Mouse (Mus musculus): Measurements from ENCODE around the gene Slc11a1. TPM values are rescaled to one million over a fixed set of nuclear protein-coding genes. Genes with fewer than 3 reads are reported as not detected.
A peak's percentile ranks its signal among the peaks of the same experiment; 100 is the strongest.

Gene Slc11a1
- total and polyA plus RNA-seq, 2 experiments from 2014 or later: 1.8 to 2.5 TPM

DNA sequence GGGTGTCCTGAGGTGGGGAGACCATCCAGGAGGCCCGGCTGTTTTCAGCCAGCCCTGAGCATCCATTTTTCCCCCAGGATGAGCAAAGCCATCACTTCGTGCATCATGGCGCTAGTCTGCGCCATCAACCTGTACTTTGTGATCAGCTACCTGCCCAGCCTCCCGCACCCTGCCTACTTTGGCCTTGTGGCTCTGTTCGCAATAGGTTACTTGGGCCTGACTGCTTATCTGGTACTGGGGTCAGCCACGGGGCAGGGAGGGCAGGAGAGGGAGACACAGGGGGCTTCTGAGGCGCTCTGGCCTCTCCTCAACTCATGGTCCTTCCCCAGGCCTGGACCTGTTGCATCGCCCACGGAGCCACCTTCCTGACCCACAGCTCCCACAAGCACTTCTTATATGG lies 10.1 kb downstream of the Slc11a1 start:
- Histone ChIP-seq H3K4me2 (ENCODE audit: low read depth, low read length) (no peak overlapping the region), H3K36me3 (replicated peaks; ENCODE audit: control insufficient read depth, insufficient read depth, low read length) (no peaks in the 10 kb centered on the region)

DNA sequence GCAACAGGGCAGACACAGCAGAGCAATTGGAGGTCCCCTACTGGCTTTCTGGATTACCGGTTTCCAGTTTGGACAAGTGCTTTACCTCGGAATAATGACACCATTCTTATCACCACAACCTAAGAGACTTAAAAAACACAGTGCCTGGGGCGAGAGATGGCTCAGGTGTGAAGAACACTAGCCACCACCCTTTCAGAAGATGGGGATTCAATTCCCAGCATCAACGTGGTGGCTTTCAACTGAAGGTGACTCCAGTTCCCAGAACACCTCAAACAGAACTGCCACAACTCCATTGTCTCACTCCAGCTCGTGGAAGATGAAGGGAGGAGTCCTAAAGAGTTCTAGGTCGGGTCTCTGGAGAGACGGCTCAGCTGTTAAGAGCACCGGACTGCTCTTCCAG lies 10.5 kb downstream of the Slc11a1 start:
- Histone ChIP-seq H3K36me3 (replicated peaks; ENCODE audit: control insufficient read depth, insufficient read depth, low read length) (no peaks in the 10 kb centered on the region), H3K4me1 (ENCODE audit: control insufficient read depth, insufficient read depth) (0 out of 2 replicates have a peak, but pooled peaks cover 9% of the 10 kb centered on the region)
- ATAC-seq (ENCODE audit: insufficient read depth, low read depth): no peak

More for the DNA sequence above, 10.1 kb downstream of the Slc11a1 start:
- WGBS: 92% methylated on average over 10 of the region's 10 CpGs
- 0 out of 2 replicates have a peak, but pooled peaks cover 7% of the 10 kb centered on the region for H3K4me1 ChIP-seq (ENCODE audit: control insufficient read depth, insufficient read depth)
- no peak overlapping the region for H3K4me3 ChIP-seq (ENCODE audit: low read depth, low read length)
- no peaks in the 10 kb centered on the region for H3K9me3 ChIP-seq (replicated peaks; ENCODE audit: control insufficient read depth, low read length)
- ATAC-seq (ENCODE audit: insufficient read depth, low read depth): no peak
- H3K27ac ChIP-seq (ENCODE audit: low read depth): no peak overlapping the region
- no peak for DNase-seq (ENCODE audit: low spot score)
- H3K27me3 ChIP-seq (ENCODE audit: control insufficient read depth, insufficient read depth, low read length): no peaks in the 10 kb centered on the region
- TF ChIP-seq EP300 (IDR thresholded peaks at IDR 0.05; ENCODE audit: low read depth) (no peak), CTCF (IDR thresholded peaks at IDR 0.05; ENCODE audit: low read depth) (no peak)
- no peak overlapping the region for H3K9ac ChIP-seq (replicated peaks; ENCODE audit: low read depth, low read length)

DNA sequence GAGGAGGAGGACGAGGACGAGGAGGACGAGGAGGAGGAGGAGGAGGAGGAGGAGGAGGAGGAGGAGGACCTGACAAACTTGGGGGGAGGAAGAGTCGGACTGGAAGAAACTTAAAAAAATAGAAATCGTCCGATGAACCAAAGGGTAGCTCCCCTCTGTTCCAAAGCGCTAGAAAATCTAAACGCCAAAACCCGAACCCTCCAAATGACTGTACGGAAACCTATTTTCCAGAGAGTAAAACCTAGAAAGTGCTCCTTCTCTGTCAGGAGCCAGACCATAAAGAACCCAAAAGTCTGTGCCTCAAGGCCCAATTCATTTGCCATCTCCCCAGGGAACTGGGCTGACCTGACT lies 11.3 kb downstream of the Slc11a1 start:
- peak overlapping the region; percentile 69 for H3K9ac ChIP-seq (replicated peaks; ENCODE audit: low read depth, low read length)
- WGBS: 60% methylated on average over 7 of the region's 10 CpGs
- H3K4me3 ChIP-seq (ENCODE audit: low read depth, low read length): peak overlapping the region; percentile 54
- H3K4me1 ChIP-seq (ENCODE audit: control insufficient read depth, insufficient read depth): 0 out of 2 replicates have a peak, but pooled peaks cover 13% of the 10 kb centered on the region
- H3K36me3 ChIP-seq (replicated peaks; ENCODE audit: control insufficient read depth, insufficient read depth, low read length): no peaks in the 10 kb centered on the region
- no peaks in the 10 kb centered on the region for H3K27me3 ChIP-seq (ENCODE audit: control insufficient read depth, insufficient read depth, low read length)
- H3K4me2 ChIP-seq (ENCODE audit: low read depth, low read length): peak overlapping the region; percentile 58
- H3K27ac ChIP-seq (ENCODE audit: low read depth): peak overlapping the region; percentile 98
- ATAC-seq (ENCODE audit: insufficient read depth, low read depth): no peak
- H3K9me3 ChIP-seq (replicated peaks; ENCODE audit: control insufficient read depth, low read length): no peaks in the 10 kb centered on the region
- TF ChIP-seq CTCF (IDR thresholded peaks at IDR 0.05; ENCODE audit: low read depth): no peak
- TF ChIP-seq EP300 (IDR thresholded peaks at IDR 0.05; ENCODE audit: low read depth): no peak
- DNase-seq (ENCODE audit: low spot score): no peak

More for the DNA sequence above, 10.5 kb downstream of the Slc11a1 start:
- WGBS: 73% methylated on average over 8 of the region's 8 CpGs
- H3K4me2 ChIP-seq (ENCODE audit: low read depth, low read length): no peak overlapping the region
- no peaks in the 10 kb centered on the region for H3K9me3 ChIP-seq (replicated peaks; ENCODE audit: control insufficient read depth, low read length)
- no peak for DNase-seq (ENCODE audit: low spot score)
- no peaks in the 10 kb centered on the region for H3K27me3 ChIP-seq (ENCODE audit: control insufficient read depth, insufficient read depth, low read length)
- no peak overlapping the region for H3K27ac ChIP-seq (ENCODE audit: low read depth)
- H3K4me3 ChIP-seq (ENCODE audit: low read depth, low read length): no peak overlapping the region
- TF ChIP-seq EP300 (IDR thresholded peaks at IDR 0.05; ENCODE audit: low read depth) (no peak), CTCF (IDR thresholded peaks at IDR 0.05; ENCODE audit: low read depth) (no peak)
- H3K9ac ChIP-seq (replicated peaks; ENCODE audit: low read depth, low read length): no peak overlapping the region

DNA sequence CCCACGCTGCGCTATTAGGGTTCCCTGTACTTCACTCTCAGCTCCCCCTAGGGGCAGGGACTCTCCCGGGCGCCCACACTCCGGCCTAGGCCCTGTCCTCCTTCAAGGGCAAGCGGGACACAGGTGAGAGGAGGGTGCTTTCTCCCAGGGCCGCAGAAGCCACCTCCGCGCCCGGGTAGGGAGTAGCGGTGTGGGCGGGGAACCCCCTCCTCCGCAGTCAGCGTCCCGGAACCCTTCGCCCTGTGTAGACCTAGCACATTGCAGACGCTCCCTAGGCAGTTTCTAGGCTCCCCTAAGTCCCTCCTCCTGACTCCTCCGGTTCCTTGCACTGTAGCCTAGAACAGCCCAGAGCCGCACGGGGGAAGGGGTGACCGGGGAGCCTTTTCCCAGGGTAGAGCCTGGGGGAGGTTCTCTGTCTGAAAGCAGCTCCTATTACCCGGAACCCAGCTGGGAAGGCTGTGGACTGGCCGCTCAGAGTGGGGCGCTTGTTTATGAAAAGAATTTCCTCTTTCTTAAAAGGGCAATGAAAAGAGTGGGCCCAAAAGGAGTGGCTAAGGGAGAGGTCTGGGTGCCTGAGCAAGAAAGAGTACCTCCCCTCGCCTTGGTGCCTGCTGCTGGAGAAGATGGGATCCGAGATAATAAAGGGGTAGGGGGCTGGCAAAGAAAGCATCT lies 11.9 kb downstream of the Slc11a1 start:
- Histone ChIP-seq H3K9me3 (replicated peaks; ENCODE audit: control insufficient read depth, low read length) (no peaks in the 10 kb centered on the region), H3K4me1 (ENCODE audit: control insufficient read depth, insufficient read depth) (0 out of 2 replicates have a peak, but pooled peaks cover 13% of the 10 kb centered on the region), H3K9ac (replicated peaks; ENCODE audit: low read depth, low read length) (peak overlapping the region; percentile 69), H3K27me3 (ENCODE audit: control insufficient read depth, insufficient read depth, low read length) (no peaks in the 10 kb centered on the region), H3K27ac (ENCODE audit: low read depth) (peak overlapping the region; percentile 98), H3K36me3 (replicated peaks; ENCODE audit: control insufficient read depth, insufficient read depth, low read length) (no peaks in the 10 kb centered on the region), H3K4me2 (ENCODE audit: low read depth, low read length) (peak overlapping the region; percentile 58), H3K4me3 (ENCODE audit: low read depth, low read length) (peak overlapping the region; percentile 54)
- ATAC-seq (ENCODE audit: insufficient read depth, low read depth) (peak; percentile 78), DNase-seq (ENCODE audit: low spot score) (peak; percentile 95)
- WGBS: 2% methylated on average over 26 of the region's 26 CpGs
- TF ChIP-seq EP300 (IDR thresholded peaks at IDR 0.05; ENCODE audit: low read depth) (peak; percentile 66; the same call in 1 of the 2 replicates), CTCF (IDR thresholded peaks at IDR 0.05; ENCODE audit: low read depth) (peak; percentile 49)

DNA sequence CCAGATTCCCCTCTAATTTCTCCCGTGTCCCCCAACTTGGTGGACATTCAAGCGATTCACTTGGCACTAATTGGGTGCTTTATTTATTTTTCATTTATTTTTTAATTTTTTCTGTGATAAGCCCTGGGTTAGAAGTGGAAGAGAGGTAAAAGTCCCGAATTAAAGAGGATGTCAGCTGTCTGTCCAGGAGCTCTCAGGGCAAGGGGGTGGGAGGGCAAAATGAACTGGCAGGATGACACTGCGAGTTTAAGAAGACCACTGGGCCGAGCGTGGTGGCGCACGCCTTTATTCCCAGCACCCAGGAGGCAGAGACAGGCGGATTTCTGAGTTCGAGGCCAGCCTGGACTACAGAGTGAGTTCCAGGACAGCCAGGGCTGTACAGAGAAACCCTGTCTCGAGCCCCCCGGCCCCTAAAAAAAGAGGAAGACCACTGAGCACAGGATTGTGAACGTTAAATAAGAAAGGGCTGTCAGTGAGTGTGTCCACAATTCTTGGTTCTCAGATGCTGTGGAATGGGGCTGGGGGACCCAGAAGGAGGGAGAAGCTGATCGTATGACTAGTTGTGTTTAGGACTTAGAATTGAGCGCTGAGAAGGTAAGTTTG lies 12.5 kb downstream of the Slc11a1 start:
- 55% methylated on average over 15 of the region's 15 CpGs for WGBS
- no peaks in the 10 kb centered on the region for H3K36me3 ChIP-seq (replicated peaks; ENCODE audit: control insufficient read depth, insufficient read depth, low read length)
- H3K4me2 ChIP-seq (ENCODE audit: low read depth, low read length): peak overlapping the region; percentile 58
- 0 out of 2 replicates have a peak, but pooled peaks cover 13% of the 10 kb centered on the region for H3K4me1 ChIP-seq (ENCODE audit: control insufficient read depth, insufficient read depth)
- no peak for TF ChIP-seq EP300 (IDR thresholded peaks at IDR 0.05; ENCODE audit: low read depth)
- no peak for TF ChIP-seq CTCF (IDR thresholded peaks at IDR 0.05; ENCODE audit: low read depth)
- H3K4me3 ChIP-seq (ENCODE audit: low read depth, low read length): peak overlapping the region; percentile 54
- peak overlapping the region; percentile 98 for H3K27ac ChIP-seq (ENCODE audit: low read depth)
- peak overlapping the region; percentile 69; the same call in 1 of the 2 replicates for H3K9ac ChIP-seq (replicated peaks; ENCODE audit: low read depth, low read length)
- no peaks in the 10 kb centered on the region for H3K9me3 ChIP-seq (replicated peaks; ENCODE audit: control insufficient read depth, low read length)
- ATAC-seq (ENCODE audit: insufficient read depth, low read depth): no peak
- no peak for DNase-seq (ENCODE audit: low spot score)
- no peaks in the 10 kb centered on the region for H3K27me3 ChIP-seq (ENCODE audit: control insufficient read depth, insufficient read depth, low read length)

Measured in heart, postnatal 0 days (tissue).